Mouse (Mus musculus): ENCODE results near the gene Sbk1.

- TF ChIP-seq CTCF (IDR thresholded peaks at IDR 0.05; ENCODE audit: borderline replicate concordance, extremely low read depth, insufficient read depth, insufficient read length), result no peak
- TF ChIP-seq POLR2A (IDR thresholded peaks at IDR 0.05; ENCODE audit: borderline replicate concordance, extremely low read depth, insufficient read depth, insufficient read length, poor library complexity, severe bottlenecking), result no peak
Measured at GRCm38 (mm10) chr7:126263964-126264363, 8.5 kb upstream of the Sbk1 start.

Measured in brain, embryonic 14.5 days (tissue).